Mouse (Mus musculus) neural tube, embryonic 10.5 days (tissue): ENCODE data around the gene Hnrnph2.
A peak's percentile ranks its signal among the peaks of the same experiment; 100 is the strongest.

ENCODE experiments used
- DNase-seq: peaks from one replicate; pipeline ENCODE4 v3.0.0-alpha.2; 2017; ENCODE audit warnings: low spot score; ENCODE audit errors: extremely low spot score

Gene Hnrnph2

GRCm38 (mm10) chrX:134612285-134612959 lies 11.4 kb downstream of the Hnrnph2 start:
- DNase-seq = peak; percentile 64

GRCm38 (mm10) chrX:134614306-134614705 lies 13.3 kb downstream of the Hnrnph2 start:
- no peak for DNase-seq

- no peak for DNase-seq
Observed at GRCm38 (mm10) chrX:134619695-134620094, 18.7 kb downstream of the Hnrnph2 start.

GRCm38 (mm10) chrX:134620254-134620865 lies 19.4 kb downstream of the Hnrnph2 start:
- DNase-seq = no peak

GRCm38 (mm10) chrX:134621685-134622084 lies 20.7 kb downstream of the Hnrnph2 start:
- DNase-seq = no peak

- no peak for DNase-seq
Observed at GRCm38 (mm10) chrX:134623350-134623749, 22.4 kb downstream of the Hnrnph2 start.

GRCm38 (mm10) chrX:134628200-134628599 lies 27.2 kb downstream of the Hnrnph2 start:
- no peak for DNase-seq

- no peak for DNase-seq
Observed at GRCm38 (mm10) chrX:134632710-134633109, 31.7 kb downstream of the Hnrnph2 start.

GRCm38 (mm10) chrX:134635111-134635510 lies 34.1 kb downstream of the Hnrnph2 start:
- no peak for DNase-seq

GRCm38 (mm10) chrX:134635860-134636259 lies 34.9 kb downstream of the Hnrnph2 start:
- no peak for DNase-seq

GRCm38 (mm10) chrX:134641000-134641760 lies 40.2 kb downstream of the Hnrnph2 start:
- no peak for DNase-seq

GRCm38 (mm10) chrX:134646338-134646737 lies 45.4 kb downstream of the Hnrnph2 start:
- no peak for DNase-seq

- DNase-seq = no peak
Observed at GRCm38 (mm10) chrX:134647421-134647820, 46.4 kb downstream of the Hnrnph2 start.

GRCm38 (mm10) chrX:134648031-134648692 lies 47.2 kb downstream of the Hnrnph2 start:
- peak; percentile 78 for DNase-seq

GRCm38 (mm10) chrX:134652061-134652460 lies 51.1 kb downstream of the Hnrnph2 start:
- no peak for DNase-seq
